Mouse (Mus musculus) liver, embryonic 11.5 days (tissue): ENCODE measurements around the gene Vps33b. TPM values are rescaled to one million over a fixed set of nuclear protein-coding genes. Genes with fewer than 3 reads are reported as not detected.
"Not testable (repeated sequence)": the region's sequence is repeated elsewhere in the genome, so short reads cannot be mapped to it uniquely, and the experiment has no call there.

Experiments used
- ATAC-seq: fragments of 200-750 bp; cut with Nextera tagmentation; replicated peaks from 2 replicates; pipeline ENCODE4 v1.8.0; 2017; ENCODE audit warnings: moderate number of reproducible peaks, mild to moderate bottlenecking, moderate TSS enrichment, moderate library complexity; ENCODE audit not compliant: low FRiP score
- DNase-seq: peaks from one replicate; pipeline ENCODE4 v3.0.0-alpha.2; 2017; ENCODE audit warnings: low spot score
- H3K27ac ChIP-seq: fragments of 300-500 bp; sonication (generic); 2 replicates; pipeline ENCODE4 v1.5.1; 2014; ENCODE audit warnings: mild to moderate bottlenecking, low read depth, low read length, control low read depth
- H3K27me3 ChIP-seq: fragments of 300-500 bp; sonication (generic); replicated peaks from 2 replicates; pipeline ENCODE4 v1.6.1; 2014; ENCODE audit warnings: low read length, mixed read lengths; ENCODE audit not compliant: control insufficient read depth, insufficient read depth
- H3K36me3 ChIP-seq: fragments of 300-500 bp; sonication (generic); 2 replicates; pipeline ENCODE4 v1.6.1; 2014; ENCODE audit warnings: mild to moderate bottlenecking, low read length, moderate library complexity, mixed read lengths; ENCODE audit not compliant: control insufficient read depth, insufficient read depth
- H3K4me1 ChIP-seq: fragments of 300-500 bp; sonication (generic); replicated peaks from 2 replicates; pipeline ENCODE4 v1.6.1; 2014; ENCODE audit warnings: low read length, mixed read lengths; ENCODE audit not compliant: control insufficient read depth, insufficient read depth
- H3K4me2 ChIP-seq: fragments of 300-500 bp; sonication (generic); 2 replicates; pipeline ENCODE4 v1.6.1; 2014; ENCODE audit warnings: mild to moderate bottlenecking, control low read depth, moderate library complexity
- H3K4me3 ChIP-seq: fragments of 300-500 bp; sonication (generic); 2 replicates; pipeline ENCODE4 v1.5.1; 2014; ENCODE audit warnings: low read depth, low read length, control low read depth
- H3K9ac ChIP-seq: fragments of 300-500 bp; sonication (generic); 2 replicates; pipeline ENCODE4 v1.6.1; 2014; ENCODE audit warnings: low read depth, low read length, control low read depth
- H3K9me3 ChIP-seq: fragments of 300-500 bp; sonication (generic); 2 replicates; pipeline ENCODE4 v1.6.1; 2016; ENCODE audit warnings: low read length, inconsistent platforms, mixed read lengths; ENCODE audit not compliant: control insufficient read depth
- WGBS: fragments of 180-500 bp; shearing (Covaris S2); extraction: QIAGEN DNeasy Blood & Tissue Kit; methylation state at CpG from one replicate; pipeline ENCODE4 v1.1.7; 2014; 5-methylcytosine and 5-hydroxymethylcytosine counted together
- polyA plus RNA-seq: library from polyadenylated mRNA; unstranded; fragments of >200 nt; fragmentation: Nextera tagmentation; extraction: Ambion mirVana; gene quantifications from 2 replicates; pipeline ENCODE4 v1.2.1, GENCODE M21; 2014

Gene Vps33b
- polyA plus RNA-seq, 1 experiment from 2014 or later = 24.4 TPM

- H3K4me1 ChIP-seq = peaks cover 3% of the 10 kb centered on the region
- no peak for DNase-seq
- no peak overlapping the region for H3K4me2 ChIP-seq
- peaks cover 35% of the 10 kb centered on the region for H3K36me3 ChIP-seq
- H3K27ac ChIP-seq = no peak overlapping the region
- ATAC-seq = no peak
- H3K9me3 ChIP-seq = no peaks in the 10 kb centered on the region
- no peak overlapping the region for H3K9ac ChIP-seq
- H3K4me3 ChIP-seq = no peak overlapping the region
- WGBS = 90% methylated on average over 4 of the region's 4 CpGs
- H3K27me3 ChIP-seq = no peaks in the 10 kb centered on the region
Observed at GRCm38 (mm10) chr7:80318670-80319069, 49.2 kb downstream of the Vps33b start.

GRCm38 (mm10) chr7:80319846-80320496 is 50.5 kb downstream of the Vps33b start:
- Histone ChIP-seq H3K27ac (no peak overlapping the region), H3K27me3 (no peaks in the 10 kb centered on the region), H3K4me3 (no peak overlapping the region), H3K9me3 (no peaks in the 10 kb centered on the region), H3K36me3 (peaks cover 23% of the 10 kb centered on the region), H3K9ac (no peak overlapping the region), H3K4me1 (peaks cover 3% of the 10 kb centered on the region), H3K4me2 (no peak overlapping the region)
- DNase-seq (no peak), ATAC-seq (no peak)
- 86% methylated on average over 19 of the region's 19 CpGs for WGBS

GRCm38 (mm10) chr7:80323336-80323735 is 53.9 kb downstream of the Vps33b start:
- Histone ChIP-seq H3K27me3 (no peaks in the 10 kb centered on the region), H3K4me1 (peaks cover 3% of the 10 kb centered on the region), H3K36me3 (peaks cover 31% of the 10 kb centered on the region), H3K9ac (peak overlapping the region; percentile 86), H3K9me3 (no peaks in the 10 kb centered on the region), H3K4me3 (peak overlapping the region; percentile 72), H3K4me2 (peak overlapping the region; percentile 93), H3K27ac (peak overlapping the region; percentile 79)
- 17% methylated on average over 8 of the region's 8 CpGs for WGBS
- ATAC-seq = no peak
- DNase-seq = no peak

- Histone ChIP-seq H3K27me3 (no peaks in the 10 kb centered on the region), H3K36me3 (peaks cover 38% of the 10 kb centered on the region), H3K9me3 (no peaks in the 10 kb centered on the region), H3K9ac (peak within 1 kb of the TSS; percentile 86), H3K27ac (peak within 1 kb of the TSS; percentile 79), H3K4me1 (peaks cover 3% of the 10 kb centered on the region), H3K4me2 (peak within 1 kb of the TSS; percentile 93), H3K4me3 (peak within 1 kb of the TSS; percentile 72)
- DNase-seq (peak; percentile 99), ATAC-seq (peak; percentile 100)
- WGBS = 3% methylated on average over 38 of the region's 38 CpGs
Observed at GRCm38 (mm10) chr7:80324043-80324815, 54.8 kb downstream of the Vps33b start, which contains the start of gene Rccd1. TSS of gene Rccd1 (minus strand) at chr7:80324454.

GRCm38 (mm10) chr7:80324816-80325119 is 55.3 kb downstream of the Vps33b start:
- Histone ChIP-seq H3K4me3 (0 out of 2 replicates have a peak overlapping the region, but pooled peaks have one; percentile 72), H3K36me3 (peaks cover 39% of the 10 kb centered on the region), H3K4me2 (peak overlapping the region; percentile 93), H3K9ac (0 out of 2 replicates have a peak overlapping the region, but pooled peaks have one; percentile 30), H3K27ac (peak overlapping the region; percentile 79; the same call in 1 of the 2 replicates)
- H3K27me3 ChIP-seq, H3K4me1 ChIP-seq, H3K9me3 ChIP-seq, DNase-seq, ATAC-seq: not testable (repeated sequence)
- 42% methylated on average over 4 of the region's 5 CpGs for WGBS

- 0 out of 2 replicates have a peak overlapping the region, but pooled peaks have one; percentile 30 for H3K9ac ChIP-seq
- H3K4me1 ChIP-seq = peaks cover 3% of the 10 kb centered on the region
- no peaks in the 10 kb centered on the region for H3K27me3 ChIP-seq
- no peaks in the 10 kb centered on the region for H3K9me3 ChIP-seq
- H3K27ac ChIP-seq = no peak overlapping the region
- no peak for DNase-seq
- 94% methylated on average over 16 of the region's 16 CpGs for WGBS
- no peak for ATAC-seq
- H3K4me3 ChIP-seq = no peak overlapping the region
- H3K36me3 ChIP-seq = peaks cover 37% of the 10 kb centered on the region
- H3K4me2 ChIP-seq = 0 out of 2 replicates have a peak overlapping the region, but pooled peaks have one; percentile 6
Observed at GRCm38 (mm10) chr7:80325292-80325868, 55.9 kb downstream of the Vps33b start.

GRCm38 (mm10) chr7:80326076-80326475 is 56.6 kb downstream of the Vps33b start:
- Histone ChIP-seq H3K4me3 (no peak overlapping the region), H3K36me3 (peaks cover 38% of the 10 kb centered on the region), H3K9me3 (no peaks in the 10 kb centered on the region), H3K4me1 (peaks cover 3% of the 10 kb centered on the region), H3K27ac (no peak overlapping the region), H3K27me3 (no peaks in the 10 kb centered on the region), H3K4me2 (no peak overlapping the region), H3K9ac (no peak overlapping the region)
- no peak for ATAC-seq
- WGBS = 95% methylated on average over 19 of the region's 19 CpGs
- no peak for DNase-seq

GRCm38 (mm10) chr7:80330278-80330677 is 60.8 kb downstream of the Vps33b start:
- H3K27me3 ChIP-seq = no peaks in the 10 kb centered on the region
- H3K4me2 ChIP-seq = no peak overlapping the region
- H3K27ac ChIP-seq = no peak overlapping the region
- H3K4me1 ChIP-seq = no peaks in the 10 kb centered on the region
- ATAC-seq (no peak), DNase-seq (no peak)
- no peak overlapping the region for H3K4me3 ChIP-seq
- H3K9me3 ChIP-seq = peaks cover 3% of the 10 kb centered on the region; the same call in 1 of the 2 replicates
- whole genome bisulfite sequencing = 91% methylated on average over 8 of the region's 8 CpGs
- no peak overlapping the region for H3K9ac ChIP-seq
- peaks cover 68% of the 10 kb centered on the region for H3K36me3 ChIP-seq
